Mouse (Mus musculus) neural tube, embryonic 13.5 days (tissue): Measurements from ENCODE around the gene Gm21915. TPM values are rescaled to one million over a fixed set of nuclear protein-coding genes. Genes with fewer than 3 reads are reported as not detected.

ENCODE experiments used
- ATAC-seq: fragments of 200-750 bp; cut with Nextera tagmentation; 2 replicates; pipeline ENCODE4 v1.8.0; 2017; ENCODE audit warnings: low read depth, mild to moderate bottlenecking, moderate TSS enrichment, moderate library complexity
- H3K27ac ChIP-seq: fragments of 300-500 bp; sonication (generic); replicated peaks from 2 replicates; pipeline ENCODE4 v1.5.1; 2015; ENCODE audit warnings: moderate library complexity, mild to moderate bottlenecking, inconsistent platforms
- H3K27me3 ChIP-seq: fragments of 300-500 bp; sonication (generic); 2 replicates; pipeline ENCODE4 v1.6.1; 2015; ENCODE audit warnings: mild to moderate bottlenecking, inconsistent platforms
- H3K36me3 ChIP-seq: fragments of 300-500 bp; sonication (generic); 2 replicates; pipeline ENCODE4 v1.6.1; 2015; ENCODE audit warnings: mild to moderate bottlenecking, inconsistent platforms
- H3K4me1 ChIP-seq: fragments of 300-500 bp; sonication (generic); replicated peaks from 2 replicates; pipeline ENCODE4 v1.6.1; 2015; ENCODE audit warnings: inconsistent platforms
- H3K4me2 ChIP-seq: fragments of 300-500 bp; sonication (generic); 2 replicates; pipeline ENCODE4 v1.6.1; 2015; ENCODE audit warnings: inconsistent platforms, mild to moderate bottlenecking, moderate library complexity
- H3K4me3 ChIP-seq: fragments of 300-500 bp; sonication (generic); 2 replicates; pipeline ENCODE4 v1.5.1; 2015; ENCODE audit warnings: mild to moderate bottlenecking, inconsistent platforms
- H3K9ac ChIP-seq: fragments of 300-500 bp; sonication (generic); 2 replicates; pipeline ENCODE4 v1.6.1; 2015; ENCODE audit warnings: moderate library complexity, mild to moderate bottlenecking, inconsistent platforms
- H3K9me3 ChIP-seq: fragments of 300-500 bp; sonication (generic); 2 replicates; pipeline ENCODE4 v1.6.1; 2016; ENCODE audit warnings: inconsistent platforms
- WGBS: fragments of 180-500 bp; shearing (Covaris S2); methylation state at CpG from one replicate; pipeline ENCODE4 v1.1.7; 2015; 5-methylcytosine and 5-hydroxymethylcytosine counted together
- polyA plus RNA-seq: library from polyadenylated mRNA; unstranded; fragments of >200 nt; fragmentation: Nextera tagmentation; extraction: Ambion mirVana; gene quantifications from 2 replicates; pipeline ENCODE4 v1.2.1, GENCODE M21; 2015

Gm21915 gene
- polyA plus RNA-seq, 1 experiment from 2014 or later, result not detected

GRCm38 (mm10) chr9:40700253-40700652, 29.8 kb downstream of the Gm21915 start:
- no peak overlapping the region for H3K4me2 ChIP-seq
- H3K27ac ChIP-seq, result no peak overlapping the region
- 86% methylated on average over 5 of the region's 5 CpGs for WGBS
- no peaks in the 10 kb centered on the region for H3K27me3 ChIP-seq
- H3K4me3 ChIP-seq, result no peak overlapping the region
- H3K36me3 ChIP-seq, result peaks cover 16% of the 10 kb centered on the region
- ATAC-seq, result no peak
- H3K4me1 ChIP-seq, result peaks cover 17% of the 10 kb centered on the region
- no peak overlapping the region for H3K9ac ChIP-seq
- H3K9me3 ChIP-seq, result no peaks in the 10 kb centered on the region

- WGBS, result 52% methylated on average over 10 of the region's 10 CpGs
- H3K27me3 ChIP-seq, result no peaks in the 10 kb centered on the region
- H3K4me3 ChIP-seq, result no peak overlapping the region
- no peaks in the 10 kb centered on the region for H3K36me3 ChIP-seq
- no peak for ATAC-seq
- 0 out of 2 replicates have a peak overlapping the region, but pooled peaks have one; percentile 13 for H3K27ac ChIP-seq
- peaks cover 41% of the 10 kb centered on the region for H3K4me1 ChIP-seq
- H3K9me3 ChIP-seq, result no peaks in the 10 kb centered on the region
- no peak overlapping the region for H3K9ac ChIP-seq
- no peak overlapping the region for H3K4me2 ChIP-seq
Measured at GRCm38 (mm10) chr9:40704364-40705276, 34.2 kb downstream of the Gm21915 start.

DNA sequence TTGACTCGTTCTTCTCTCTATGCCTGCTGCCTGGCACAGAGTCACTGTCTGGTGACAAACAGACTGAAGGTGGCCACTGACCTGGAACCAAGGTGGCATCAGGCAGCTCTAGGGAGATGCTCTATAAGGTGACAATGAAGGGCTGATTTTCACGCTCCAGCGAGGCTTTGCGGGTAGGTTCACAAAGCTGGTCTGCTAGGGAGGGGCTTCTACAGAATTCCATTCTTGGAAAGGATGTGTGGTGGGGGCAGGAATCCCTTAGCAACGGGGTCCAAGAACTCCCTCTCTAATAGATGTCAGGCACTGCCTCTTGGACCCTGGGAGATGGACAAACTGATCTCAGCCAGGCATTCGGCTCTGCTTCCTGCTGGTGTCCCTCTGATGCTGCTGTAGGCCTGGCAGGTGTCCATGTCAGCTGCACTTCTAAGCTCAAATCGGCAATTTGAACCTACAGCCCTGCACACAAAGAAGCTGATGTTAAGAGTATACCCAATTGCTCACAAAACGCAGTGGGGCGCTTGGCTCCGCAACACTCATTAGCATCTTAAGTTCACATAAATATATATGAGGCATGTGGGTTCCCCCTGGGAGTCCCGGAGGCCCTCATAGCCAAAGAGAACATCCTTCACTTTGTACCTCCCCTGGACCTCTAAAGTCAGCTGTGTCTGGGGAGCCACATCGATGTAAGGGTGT, 38.2 kb downstream of the Gm21915 start:
- ATAC-seq, result peak; percentile 59
- Histone ChIP-seq H3K4me2 (no peak overlapping the region; the same call in 1 of the 2 replicates), H3K27ac (peak overlapping the region; percentile 80), H3K4me3 (no peak overlapping the region), H3K9ac (0 out of 2 replicates have a peak overlapping the region, but pooled peaks have one; percentile 31), H3K27me3 (no peaks in the 10 kb centered on the region), H3K9me3 (no peaks in the 10 kb centered on the region), H3K36me3 (no peaks in the 10 kb centered on the region), H3K4me1 (peaks cover 52% of the 10 kb centered on the region)
- WGBS, result 19% methylated on average over 12 of the region's 12 CpGs

GRCm38 (mm10) chr9:40709141-40709537, 38.7 kb downstream of the Gm21915 start:
- no peaks in the 10 kb centered on the region for H3K27me3 ChIP-seq
- H3K27ac ChIP-seq, result peak overlapping the region; percentile 80
- no peak overlapping the region for H3K4me3 ChIP-seq
- no peak overlapping the region for H3K9ac ChIP-seq
- peak; percentile 20; the same call in 1 of the 2 replicates for ATAC-seq
- no peaks in the 10 kb centered on the region for H3K36me3 ChIP-seq
- H3K4me2 ChIP-seq, result no peak overlapping the region
- no peaks in the 10 kb centered on the region for H3K9me3 ChIP-seq
- 54% methylated on average over 7 of the region's 7 CpGs for WGBS
- H3K4me1 ChIP-seq, result peaks cover 48% of the 10 kb centered on the region

GRCm38 (mm10) chr9:40709587-40709986, 39.2 kb downstream of the Gm21915 start:
- Histone ChIP-seq H3K27me3 (no peaks in the 10 kb centered on the region), H3K9me3 (no peaks in the 10 kb centered on the region), H3K27ac (peak overlapping the region; percentile 80), H3K36me3 (no peaks in the 10 kb centered on the region), H3K4me3 (no peak overlapping the region), H3K4me2 (no peak overlapping the region), H3K4me1 (peaks cover 43% of the 10 kb centered on the region), H3K9ac (no peak overlapping the region)
- no peak for ATAC-seq
- 51% methylated on average over 3 of the region's 3 CpGs for WGBS

GRCm38 (mm10) chr9:40709991-40710390, 39.6 kb downstream of the Gm21915 start:
- Histone ChIP-seq H3K36me3 (no peaks in the 10 kb centered on the region), H3K4me2 (no peak overlapping the region), H3K4me1 (peaks cover 39% of the 10 kb centered on the region), H3K9me3 (no peaks in the 10 kb centered on the region), H3K9ac (no peak overlapping the region), H3K4me3 (no peak overlapping the region), H3K27me3 (no peaks in the 10 kb centered on the region), H3K27ac (peak overlapping the region; percentile 80)
- no peak for ATAC-seq
- WGBS, result 58% methylated on average over 3 of the region's 3 CpGs

DNA sequence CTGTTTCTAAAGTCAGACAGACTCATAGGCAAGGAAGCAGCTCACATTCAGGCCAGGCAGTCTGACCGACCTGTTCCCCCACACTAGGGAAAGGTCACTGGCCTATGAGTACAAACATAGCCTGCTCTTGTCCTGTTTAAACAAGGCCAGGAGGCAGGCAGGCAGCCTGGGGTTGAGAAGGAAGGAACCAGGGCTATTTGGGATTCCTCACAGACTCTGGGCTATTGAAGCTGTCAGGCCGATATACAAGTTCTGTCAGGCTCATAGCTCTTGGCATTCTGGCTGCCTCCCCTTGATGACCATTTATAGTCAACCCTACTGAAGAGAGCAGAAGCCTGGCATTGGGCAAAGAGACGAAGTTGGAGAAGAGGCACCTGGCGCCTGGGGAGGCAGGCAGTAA, 41.2 kb downstream of the Gm21915 start:
- no peaks in the 10 kb centered on the region for H3K27me3 ChIP-seq
- H3K4me2 ChIP-seq, result no peak overlapping the region
- H3K9ac ChIP-seq, result no peak overlapping the region
- H3K4me1 ChIP-seq, result peaks cover 40% of the 10 kb centered on the region
- ATAC-seq, result no peak
- WGBS, result 63% methylated on average over 4 of the region's 4 CpGs
- H3K27ac ChIP-seq, result no peak overlapping the region
- no peak overlapping the region for H3K4me3 ChIP-seq
- no peaks in the 10 kb centered on the region for H3K36me3 ChIP-seq
- H3K9me3 ChIP-seq, result no peaks in the 10 kb centered on the region

DNA sequence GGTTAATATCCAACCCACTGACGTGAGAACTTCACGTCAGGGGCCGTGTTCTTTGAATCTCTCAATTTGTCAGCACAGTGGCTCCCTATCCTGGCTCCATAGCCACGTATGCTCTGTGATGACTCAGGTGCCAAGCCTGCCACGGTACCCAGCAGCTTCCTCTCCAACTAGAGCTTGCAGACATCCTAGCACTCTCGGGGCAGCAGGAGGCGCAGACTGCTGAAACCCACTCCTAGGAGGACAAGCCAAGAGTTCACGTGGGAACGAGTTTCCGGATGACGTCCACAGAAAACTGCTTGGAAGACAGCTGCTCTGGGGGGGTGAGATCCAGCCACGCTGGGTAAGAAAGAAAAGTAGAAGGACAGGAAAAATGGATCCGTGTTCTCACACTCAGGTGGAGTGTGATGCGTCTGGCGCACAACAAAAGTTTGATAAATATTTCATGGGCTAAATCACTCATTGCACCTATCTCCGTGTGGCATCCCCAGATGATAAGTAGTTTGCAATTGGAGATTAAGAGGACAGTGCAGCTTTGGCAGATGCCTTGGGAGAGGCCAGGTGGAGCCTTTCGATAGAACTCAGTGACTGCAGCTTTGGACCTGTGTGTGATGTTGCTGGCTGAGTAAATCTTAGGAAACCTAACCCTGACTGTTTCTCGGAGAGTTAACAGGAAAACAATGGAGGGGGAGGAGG, 46.9 kb downstream of the Gm21915 start:
- Histone ChIP-seq H3K36me3 (no peaks in the 10 kb centered on the region), H3K27ac (no peak overlapping the region; the same call in 1 of the 2 replicates), H3K4me3 (no peak overlapping the region), H3K4me2 (no peak overlapping the region), H3K27me3 (no peaks in the 10 kb centered on the region), H3K9me3 (no peaks in the 10 kb centered on the region), H3K4me1 (peaks cover 36% of the 10 kb centered on the region), H3K9ac (no peak overlapping the region)
- ATAC-seq, result no peak
- 71% methylated on average over 18 of the region's 18 CpGs for WGBS

- no peaks in the 10 kb centered on the region for H3K27me3 ChIP-seq
- no peak for ATAC-seq
- WGBS, result 49% methylated on average over 7 of the region's 7 CpGs
- no peak overlapping the region for H3K4me3 ChIP-seq
- H3K9me3 ChIP-seq, result no peaks in the 10 kb centered on the region
- H3K36me3 ChIP-seq, result no peaks in the 10 kb centered on the region
- no peak overlapping the region for H3K4me2 ChIP-seq
- peaks cover 41% of the 10 kb centered on the region for H3K4me1 ChIP-seq
- no peak overlapping the region for H3K27ac ChIP-seq
- H3K9ac ChIP-seq, result no peak overlapping the region
Measured at GRCm38 (mm10) chr9:40717875-40718185, 47.4 kb downstream of the Gm21915 start.

Other genes with a start within 250 kb of the Gm21915 start
- gene Gramd1b, start 139.2 kb upstream of the Gm21915 start, polyA plus RNA-seq, result 9.5 and 12.0 TPM in 2 replicates
- 51.5 and 52.0 TPM in 2 replicates for gene Clmp, start 15.3 kb downstream of the Gm21915 start, polyA plus RNA-seq
- gene Hspa8, start 130.4 kb downstream of the Gm21915 start, polyA plus RNA-seq, result 2,997 and 3,038 TPM in 2 replicates
- not detected in 2 replicates for gene Bsx, start 203.5 kb downstream of the Gm21915 start, polyA plus RNA-seq